Mouse (Mus musculus) C2C12 (cell line): ENCODE data around the gene Gm48552. TPM values are rescaled to one million over a fixed set of nuclear protein-coding genes. Genes with fewer than 3 reads are reported as not detected.

Experiments used
- H3K27me3 ChIP-seq: one replicate; pipeline ENCODE4 v1.6.1; 2011; ENCODE audit not compliant: control insufficient read depth, insufficient read depth, insufficient read length
- H3K36me3 ChIP-seq: one replicate; pipeline ENCODE4 v1.6.1; 2011; ENCODE audit not compliant: control insufficient read depth, insufficient read depth
- H3K4me3 ChIP-seq: one replicate; pipeline ENCODE4 v1.5.1; 2011; ENCODE audit warnings: mild to moderate bottlenecking, control low read depth; ENCODE audit not compliant: poor library complexity, insufficient read depth, severe bottlenecking
- H3K79me2 ChIP-seq: one replicate; pipeline ENCODE4 v1.6.1; 2011; ENCODE audit not compliant: control insufficient read depth, insufficient read depth
- H3K79me3 ChIP-seq: one replicate; pipeline ENCODE4 v1.6.1; 2011; ENCODE audit warnings: low read depth, control low read depth
- H3ac ChIP-seq: one replicate; pipeline ENCODE3; 2011; ENCODE audit warnings: low read depth; ENCODE audit not compliant: control insufficient read depth, insufficient read length
- CEBPB ChIP-seq: IDR thresholded peaks from one replicate; pipeline ENCODE4 v1.6.1; 2011; ENCODE audit warnings: low read depth, mild to moderate bottlenecking, control low read depth, moderate library complexity
- CTCF ChIP-seq: IDR thresholded peaks from one replicate; pipeline ENCODE4 v1.5.1; 2011; ENCODE audit not compliant: control insufficient read depth, insufficient read depth, insufficient read length
- FOSL1 ChIP-seq: IDR thresholded peaks from one replicate; pipeline ENCODE4 v1.8.0; 2011; ENCODE audit warnings: mild to moderate bottlenecking, low read length; ENCODE audit not compliant: poor library complexity, insufficient read depth, severe bottlenecking
- MAX ChIP-seq: IDR thresholded peaks from one replicate; pipeline ENCODE4 v1.6.1; 2011; ENCODE audit warnings: mild to moderate bottlenecking, control low read depth
- MYOD1 ChIP-seq: IDR thresholded peaks from one replicate; pipeline ENCODE4 v1.6.1; 2011; ENCODE audit warnings: low read depth; ENCODE audit not compliant: control insufficient read depth, insufficient read length
- MYOG ChIP-seq: IDR thresholded peaks from one replicate; pipeline ENCODE4 v1.6.1; 2011; ENCODE audit not compliant: control insufficient read depth, insufficient read length; ENCODE audit errors: extremely low read depth
- USF1 ChIP-seq: IDR thresholded peaks from one replicate; pipeline ENCODE4 v1.6.1; 2011; ENCODE audit warnings: low read depth, mild to moderate bottlenecking, control low read depth, moderate library complexity
- microRNA-seq: library from miRNA; unstranded; fragments of <30 nt; microRNA quantifications from one replicate; pipeline ENCODE4, GENCODE M21; 2019; ENCODE audit warnings: borderline microRNAs expressed
- polyA plus RNA-seq: library from polyadenylated mRNA; unstranded; fragments of >200 nt; fragmentation: generic; extraction: Trizol; gene quantifications from one replicate; pipeline ENCODE4 v1.2.1, GENCODE M21; 2012; ENCODE audit warnings: missing spikeins

Gene Gm48552
- polyA plus RNA-seq, 1 experiment, result 0.20 TPM

DNA sequence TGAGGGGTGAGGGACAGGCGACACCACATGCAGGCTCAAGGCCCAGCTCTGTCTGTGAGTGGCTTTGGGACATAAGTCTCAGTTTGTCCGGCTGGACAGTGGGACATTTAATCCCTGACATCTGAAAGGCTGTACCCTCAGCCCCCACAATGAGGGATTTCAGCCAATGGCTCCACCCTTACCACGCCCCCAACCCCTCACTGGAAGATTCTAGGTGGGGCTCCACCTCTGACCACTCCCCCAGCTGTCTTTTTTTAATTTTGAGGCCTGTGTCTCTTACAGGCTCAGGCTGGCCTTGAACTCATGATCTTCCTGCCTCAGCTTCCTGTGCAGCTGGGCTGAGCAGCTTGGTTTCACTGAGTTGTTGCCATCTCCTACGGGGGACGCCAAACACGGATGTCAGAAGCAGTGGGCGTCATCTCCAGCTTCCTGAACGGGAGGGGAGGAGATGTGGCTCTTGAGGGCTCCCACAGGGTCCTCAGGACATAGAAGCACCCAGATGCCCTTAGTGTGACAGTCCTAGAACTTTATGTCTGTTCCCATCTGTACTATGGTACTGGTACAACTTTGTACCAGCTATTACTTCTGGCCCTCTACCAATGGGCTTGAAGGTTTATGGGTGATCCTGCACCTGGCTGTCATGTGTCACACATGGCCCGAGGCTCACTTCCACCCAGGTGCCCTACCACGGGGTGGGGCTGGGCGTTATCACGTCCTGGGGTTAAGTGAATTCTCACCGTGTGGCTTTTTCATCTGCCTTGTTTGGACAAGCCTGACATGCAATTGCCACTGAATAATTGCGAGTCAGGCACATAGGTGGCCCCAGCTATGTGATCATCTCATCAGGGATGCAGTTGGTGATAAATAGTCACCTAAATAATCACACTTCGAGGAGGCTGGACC is 45.8 kb downstream of the Gm48552 start:
- TF ChIP-seq MYOD1 (no peak), CTCF (no peak), FOSL1 (no peak), USF1 (no peak), CEBPB (no peak), MAX (no peak), MYOG (no peak)
- Histone ChIP-seq H3K27me3 (no peaks in the 10 kb centered on the region), H3K36me3 (no peaks in the 10 kb centered on the region), H3K79me2 (no peaks in the 10 kb centered on the region), H3K4me3 (no peak overlapping the region), H3ac (no peak overlapping the region), H3K79me3 (no peaks in the 10 kb centered on the region)

DNA sequence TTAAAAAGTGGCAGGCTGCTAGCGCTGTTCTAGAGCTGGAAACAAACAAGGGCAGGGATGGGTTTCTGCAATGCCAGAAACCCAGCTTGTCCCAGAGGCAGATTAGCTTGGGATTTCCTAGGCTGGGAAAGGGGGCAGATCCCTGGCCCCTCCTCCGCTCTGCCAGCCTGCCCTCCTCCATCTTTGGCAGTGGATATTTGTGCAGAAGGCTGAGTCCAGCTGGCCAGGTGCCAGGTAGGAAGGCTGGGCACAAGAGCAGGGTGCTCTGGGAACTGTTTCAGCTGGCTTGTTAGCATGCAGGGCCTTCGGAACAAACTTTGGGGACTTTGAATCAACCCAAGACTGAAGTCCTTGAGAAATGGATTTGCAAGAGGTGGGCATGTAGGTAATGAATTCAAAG is 46.6 kb downstream of the Gm48552 start:
- H3K27me3 ChIP-seq, result no peaks in the 10 kb centered on the region
- TF ChIP-seq MAX (no peak), USF1 (no peak)
- H3ac ChIP-seq, result no peak overlapping the region
- no peaks in the 10 kb centered on the region for H3K79me2 ChIP-seq
- H3K36me3 ChIP-seq, result no peaks in the 10 kb centered on the region
- no peak overlapping the region for H3K4me3 ChIP-seq
- H3K79me3 ChIP-seq, result no peaks in the 10 kb centered on the region

Small RNA genes lying within 50 kb of the gene (microRNA-seq; reads per million reads assigned to microRNA genes)
- gene Mir1191b (7.8 reads per million, percentile 56 among the genes with 10 or more reads in this experiment), gene Mir6913 (0.44 reads per million, percentile 6 among the genes with 10 or more reads in this experiment)

Other genes starting within 250 kb of the Gm48552 start
- 31.6 TPM for gene Pias4, start 221.1 kb upstream of the Gm48552 start, polyA plus RNA-seq
- 2,537 TPM for gene Eef2, start 212.4 kb upstream of the Gm48552 start, polyA plus RNA-seq
- 72.8 TPM for gene Dapk3, start 206.0 kb upstream of the Gm48552 start, polyA plus RNA-seq
- 0.07 TPM for gene 4930442H23Rik, start 205.2 kb upstream of the Gm48552 start, polyA plus RNA-seq
- 0.18 TPM for gene Nmrk2, start 187.0 kb upstream of the Gm48552 start, polyA plus RNA-seq
- gene Atcay, start 158.2 kb upstream of the Gm48552 start, polyA plus RNA-seq, result 0.26 TPM
- 0.19 TPM for gene Zfr2, start 155.8 kb upstream of the Gm48552 start, polyA plus RNA-seq
- gene Matk, start 136.1 kb upstream of the Gm48552 start, polyA plus RNA-seq, result 0.98 TPM
- 174 TPM for gene Mrpl54, start 122.1 kb upstream of the Gm48552 start, polyA plus RNA-seq
- 103 TPM for gene Apba3, start 122.0 kb upstream of the Gm48552 start, polyA plus RNA-seq
- gene Tjp3, start 97.4 kb upstream of the Gm48552 start, polyA plus RNA-seq, result not detected
- gene Pip5k1c, start 96.0 kb upstream of the Gm48552 start, polyA plus RNA-seq, result 33.3 TPM
- 48.1 TPM for gene Cactin, start 67.9 kb upstream of the Gm48552 start, polyA plus RNA-seq
- gene Tbxa2r, start 60.3 kb upstream of the Gm48552 start, polyA plus RNA-seq, result 0.02 TPM
- 0.08 TPM for gene Gipc3, start 45.7 kb upstream of the Gm48552 start, polyA plus RNA-seq
- 89.0 TPM for gene Hmg20b, start 38.5 kb upstream of the Gm48552 start, polyA plus RNA-seq
- gene Mfsd12, start 31.5 kb upstream of the Gm48552 start, polyA plus RNA-seq, result 8.2 TPM
- gene 4930404N11Rik, start 23.2 kb upstream of the Gm48552 start, polyA plus RNA-seq, result 0.51 TPM
- 61.6 TPM for gene Fzr1, start 10.5 kb upstream of the Gm48552 start, polyA plus RNA-seq
- gene Dohh, start 4.6 kb upstream of the Gm48552 start, polyA plus RNA-seq, result 148 TPM
- 1.7 TPM for gene Gm48551, start 4.5 kb upstream of the Gm48552 start, polyA plus RNA-seq
- 0.32 TPM for gene Smim24, start 4.0 kb downstream of the Gm48552 start, polyA plus RNA-seq
- 86.7 TPM for gene Nfic, start 66.6 kb downstream of the Gm48552 start, polyA plus RNA-seq
- gene Celf5, start 93.7 kb downstream of the Gm48552 start, polyA plus RNA-seq, result 1.0 TPM
- 122 TPM for gene Ncln, start 107.4 kb downstream of the Gm48552 start, polyA plus RNA-seq
- gene S1pr4, start 111.1 kb downstream of the Gm48552 start, polyA plus RNA-seq, result 0.02 TPM
- 0.16 TPM for gene Gna15, start 135.2 kb downstream of the Gm48552 start, polyA plus RNA-seq
- 77.6 TPM for gene Gna11, start 156.2 kb downstream of the Gm48552 start, polyA plus RNA-seq
- gene Aes, start 170.5 kb downstream of the Gm48552 start, polyA plus RNA-seq, result 532 TPM
- gene Tle2, start 185.6 kb downstream of the Gm48552 start, polyA plus RNA-seq, result 7.1 TPM
- gene Tle6, start 212.1 kb downstream of the Gm48552 start, polyA plus RNA-seq, result 8.6 TPM
- 0.25 TPM for gene BC025920, start 217.3 kb downstream of the Gm48552 start, polyA plus RNA-seq
- gene Sirt6, start 238.8 kb downstream of the Gm48552 start, polyA plus RNA-seq, result 20.8 TPM
- 8.5 TPM for gene Ankrd24, start 239.5 kb downstream of the Gm48552 start, polyA plus RNA-seq